Mouse (Mus musculus) adrenal gland, postnatal 36 days (tissue): ENCODE measurements at regions not wholly inside any gene's neighbourhood (a gene's known extent, or its start where the extent isn't known, plus 50 kb on each side); places are given as distances from the start of the nearest gene placed in this dataset. TPM values are rescaled to one million over a fixed set of nuclear protein-coding genes. Genes with fewer than 3 reads are reported as not detected.

Experiments used
- microRNA-seq: library from miRNA; unstranded; fragments of <30 nt; microRNA quantifications from one replicate; pipeline ENCODE4 v1.2.0, GENCODE M21; 2021

Small RNA genes in the stretch of these regions (microRNA-seq; reads per million reads assigned to microRNA genes)
- not detected for gene Gm24462
